Mouse (Mus musculus): ENCODE results near the gene AC124108.1. TPM values are rescaled to one million over a fixed set of nuclear protein-coding genes. Genes with fewer than 3 reads are reported as not detected.

The AC124108.1 gene
- polyA plus RNA-seq, 1 experiment: not detected

GRCm38 (mm10) chr1:132189231-132189630 is 2.0 kb upstream of the AC124108.1 start:
- no peaks in the 10 kb centered on the region for H3K36me3 ChIP-seq (ENCODE audit: control insufficient read depth)
- no peaks in the 10 kb centered on the region for H3K4me1 ChIP-seq (ENCODE audit: control insufficient read depth)
- H3K4me3 ChIP-seq (replicated peaks): no peak overlapping the region
- H3K27me3 ChIP-seq (ENCODE audit: control insufficient read depth): peaks cover 72% of the 10 kb centered on the region
- H3K9me3 ChIP-seq (ENCODE audit: control insufficient read depth, low read length): no peaks in the 10 kb centered on the region; the same call in 1 of the 2 replicates
- TF ChIP-seq GATA1 (IDR thresholded peaks at IDR 0.05; ENCODE audit: low read length) (no peak), TAL1 (IDR thresholded peaks at IDR 0.05; ENCODE audit: low read length) (no peak)

- Histone ChIP-seq H3K4me3 (replicated peaks) (no peak overlapping the region), H3K9me3 (ENCODE audit: control insufficient read depth, low read length) (no peaks in the 10 kb centered on the region; the same call in 1 of the 2 replicates), H3K27me3 (ENCODE audit: control insufficient read depth) (peaks cover 76% of the 10 kb centered on the region), H3K36me3 (ENCODE audit: control insufficient read depth) (no peaks in the 10 kb centered on the region), H3K4me1 (ENCODE audit: control insufficient read depth) (no peaks in the 10 kb centered on the region)
- TF ChIP-seq GATA1 (IDR thresholded peaks at IDR 0.05; ENCODE audit: low read length) (no peak), TAL1 (IDR thresholded peaks at IDR 0.05; ENCODE audit: low read length) (no peak)
Measured at GRCm38 (mm10) chr1:132190040-132190513, 1.2 kb upstream of the AC124108.1 start.

GRCm38 (mm10) chr1:132190621-132191092 is 600 bp upstream of the AC124108.1 start:
- no peak overlapping the region for H3K4me3 ChIP-seq (replicated peaks)
- H3K27me3 ChIP-seq (ENCODE audit: control insufficient read depth): peaks cover 82% of the 10 kb centered on the region
- no peaks in the 10 kb centered on the region for H3K36me3 ChIP-seq (ENCODE audit: control insufficient read depth)
- TF ChIP-seq GATA1 (IDR thresholded peaks at IDR 0.05; ENCODE audit: low read length): no peak
- TF ChIP-seq TAL1 (IDR thresholded peaks at IDR 0.05; ENCODE audit: low read length): no peak
- no peaks in the 10 kb centered on the region; the same call in 1 of the 2 replicates for H3K9me3 ChIP-seq (ENCODE audit: control insufficient read depth, low read length)
- H3K4me1 ChIP-seq (ENCODE audit: control insufficient read depth): no peaks in the 10 kb centered on the region

- Histone ChIP-seq H3K36me3 (ENCODE audit: control insufficient read depth) (no peaks in the 10 kb centered on the region), H3K9me3 (ENCODE audit: control insufficient read depth, low read length) (no peaks in the 10 kb centered on the region; the same call in 1 of the 2 replicates), H3K27me3 (ENCODE audit: control insufficient read depth) (peaks cover 87% of the 10 kb centered on the region), H3K4me3 (replicated peaks) (no peak overlapping the region), H3K4me1 (ENCODE audit: control insufficient read depth) (no peaks in the 10 kb centered on the region)
- no peak for TF ChIP-seq TAL1 (IDR thresholded peaks at IDR 0.05; ENCODE audit: low read length)
- no peak for TF ChIP-seq GATA1 (IDR thresholded peaks at IDR 0.05; ENCODE audit: low read length)
Measured at GRCm38 (mm10) chr1:132191786-132192680, 776 bp downstream of the AC124108.1 start.

GRCm38 (mm10) chr1:132193806-132194205 is 2.5 kb downstream of the AC124108.1 start:
- Histone ChIP-seq H3K4me1 (ENCODE audit: control insufficient read depth) (no peaks in the 10 kb centered on the region), H3K9me3 (ENCODE audit: control insufficient read depth, low read length) (no peaks in the 10 kb centered on the region; the same call in 1 of the 2 replicates), H3K36me3 (ENCODE audit: control insufficient read depth) (no peaks in the 10 kb centered on the region), H3K4me3 (replicated peaks) (no peak overlapping the region), H3K27me3 (ENCODE audit: control insufficient read depth) (peaks cover 86% of the 10 kb centered on the region)
- TF ChIP-seq GATA1 (IDR thresholded peaks at IDR 0.05; ENCODE audit: low read length) (no peak), TAL1 (IDR thresholded peaks at IDR 0.05; ENCODE audit: low read length) (no peak)

- Histone ChIP-seq H3K36me3 (ENCODE audit: control insufficient read depth) (no peaks in the 10 kb centered on the region), H3K4me3 (replicated peaks) (no peak overlapping the region), H3K4me1 (ENCODE audit: control insufficient read depth) (no peaks in the 10 kb centered on the region), H3K27me3 (ENCODE audit: control insufficient read depth) (peaks cover 85% of the 10 kb centered on the region), H3K9me3 (ENCODE audit: control insufficient read depth, low read length) (no peaks in the 10 kb centered on the region; the same call in 1 of the 2 replicates)
- TF ChIP-seq GATA1 (IDR thresholded peaks at IDR 0.05; ENCODE audit: low read length): no peak
- no peak for TF ChIP-seq TAL1 (IDR thresholded peaks at IDR 0.05; ENCODE audit: low read length)
Measured at GRCm38 (mm10) chr1:132194624-132195023, 3.4 kb downstream of the AC124108.1 start.

- no peaks in the 10 kb centered on the region for H3K4me1 ChIP-seq (ENCODE audit: control insufficient read depth)
- TF ChIP-seq TAL1 (IDR thresholded peaks at IDR 0.05; ENCODE audit: low read length) (no peak), GATA1 (IDR thresholded peaks at IDR 0.05; ENCODE audit: low read length) (no peak)
- H3K27me3 ChIP-seq (ENCODE audit: control insufficient read depth): peaks cover 85% of the 10 kb centered on the region
- H3K4me3 ChIP-seq (replicated peaks): no peak overlapping the region
- no peaks in the 10 kb centered on the region for H3K36me3 ChIP-seq (ENCODE audit: control insufficient read depth)
- no peaks in the 10 kb centered on the region; the same call in 1 of the 2 replicates for H3K9me3 ChIP-seq (ENCODE audit: control insufficient read depth, low read length)
Measured at GRCm38 (mm10) chr1:132195100-132195499, 3.8 kb downstream of the AC124108.1 start.

GRCm38 (mm10) chr1:132195681-132196080 is 4.4 kb downstream of the AC124108.1 start:
- H3K4me3 ChIP-seq (replicated peaks): no peak overlapping the region
- no peak for TF ChIP-seq TAL1 (IDR thresholded peaks at IDR 0.05; ENCODE audit: low read length)
- no peak for TF ChIP-seq GATA1 (IDR thresholded peaks at IDR 0.05; ENCODE audit: low read length)
- peaks cover 85% of the 10 kb centered on the region for H3K27me3 ChIP-seq (ENCODE audit: control insufficient read depth)
- no peaks in the 10 kb centered on the region for H3K4me1 ChIP-seq (ENCODE audit: control insufficient read depth)
- H3K9me3 ChIP-seq (ENCODE audit: control insufficient read depth, low read length): no peaks in the 10 kb centered on the region
- no peaks in the 10 kb centered on the region for H3K36me3 ChIP-seq (ENCODE audit: control insufficient read depth)

GRCm38 (mm10) chr1:132196337-132196736 is 5.1 kb downstream of the AC124108.1 start:
- Histone ChIP-seq H3K9me3 (ENCODE audit: control insufficient read depth, low read length) (no peaks in the 10 kb centered on the region), H3K4me3 (replicated peaks) (no peak overlapping the region), H3K4me1 (ENCODE audit: control insufficient read depth) (no peaks in the 10 kb centered on the region), H3K27me3 (ENCODE audit: control insufficient read depth) (peaks cover 83% of the 10 kb centered on the region), H3K36me3 (ENCODE audit: control insufficient read depth) (no peaks in the 10 kb centered on the region)
- TF ChIP-seq TAL1 (IDR thresholded peaks at IDR 0.05; ENCODE audit: low read length): no peak
- TF ChIP-seq GATA1 (IDR thresholded peaks at IDR 0.05; ENCODE audit: low read length): no peak
